Mouse (Mus musculus): ENCODE data around the gene Ankrd2.

The Ankrd2 gene

GRCm38 (mm10) chr19:42090637-42091141, 54.9 kb downstream of the Ankrd2 start:
- DNase-seq (ENCODE audit: extremely low spot score, low spot score), result no peak
